Mouse (Mus musculus) cortical plate, adult 2 months (tissue): ENCODE measurements around the gene Bicc1. TPM values are rescaled to one million over a fixed set of nuclear protein-coding genes. Genes with fewer than 3 reads are reported as not detected.

ENCODE experiments used
- H3K27ac ChIP-seq: fragments of 200-500 bp; 2 replicates; pipeline ENCODE4 v1.5.1; 2012; ENCODE audit warnings: low read length, control low read depth, inconsistent platforms; ENCODE audit not compliant: insufficient read depth
- H3K4me1 ChIP-seq: fragments of 200-500 bp; 2 replicates; pipeline ENCODE4 v1.6.1; 2011; ENCODE audit warnings: low read length; ENCODE audit not compliant: control insufficient read depth, insufficient read depth
- H3K4me3 ChIP-seq: fragments of 200-500 bp; 2 replicates; pipeline ENCODE4 v1.5.1; 2011; ENCODE audit warnings: mild to moderate bottlenecking, low read length, control low read depth; ENCODE audit not compliant: insufficient read depth
- CTCF ChIP-seq: fragments of 200-500 bp; IDR thresholded peaks from 2 replicates; pipeline ENCODE4 v1.5.1; 2011; ENCODE audit warnings: mild to moderate bottlenecking, control low read depth, low read length; ENCODE audit not compliant: insufficient read depth; ENCODE audit errors: extremely low read depth
- POLR2A ChIP-seq: fragments of 200-500 bp; IDR thresholded peaks from 2 replicates; pipeline ENCODE4 v1.6.1; 2011; ENCODE audit warnings: mild to moderate bottlenecking, low read length, control low read depth; ENCODE audit not compliant: insufficient read depth; ENCODE audit errors: extremely low read depth
- polyA plus RNA-seq: library from polyadenylated mRNA; depleted of rRNA; stranded (reverse); fragments of >200 nt; gene quantifications from 2 replicates; pipeline ENCODE4 v1.2.3, GENCODE M21; 2012

The Bicc1 gene
- polyA plus RNA-seq, 1 experiment: 4.1 TPM

DNA sequence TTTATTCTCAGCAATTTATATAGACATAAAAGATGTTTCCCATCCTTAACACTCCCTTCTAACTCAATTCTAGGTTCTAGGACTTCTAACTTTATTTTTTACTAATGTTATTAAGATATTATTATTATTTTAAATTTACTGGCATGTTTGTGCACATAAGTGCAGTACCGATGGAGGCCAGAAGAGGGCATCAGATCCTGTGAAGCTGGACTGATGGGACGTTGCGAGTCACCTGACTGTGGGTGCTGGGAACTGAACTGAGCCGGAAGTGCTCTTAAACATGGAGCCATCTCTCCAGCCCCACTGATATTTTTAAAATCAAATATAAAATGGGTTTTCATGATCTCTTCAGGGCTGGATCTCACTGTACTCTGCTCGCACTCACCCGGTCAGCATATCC lies 242.8 kb downstream of the Bicc1 start:
- TF ChIP-seq CTCF: no peak
- TF ChIP-seq POLR2A: no peak
- Histone ChIP-seq H3K4me3 (no peak overlapping the region), H3K4me1 (0 out of 2 replicates have a peak, but pooled peaks cover 3% of the 10 kb centered on the region), H3K27ac (no peak overlapping the region)

DNA sequence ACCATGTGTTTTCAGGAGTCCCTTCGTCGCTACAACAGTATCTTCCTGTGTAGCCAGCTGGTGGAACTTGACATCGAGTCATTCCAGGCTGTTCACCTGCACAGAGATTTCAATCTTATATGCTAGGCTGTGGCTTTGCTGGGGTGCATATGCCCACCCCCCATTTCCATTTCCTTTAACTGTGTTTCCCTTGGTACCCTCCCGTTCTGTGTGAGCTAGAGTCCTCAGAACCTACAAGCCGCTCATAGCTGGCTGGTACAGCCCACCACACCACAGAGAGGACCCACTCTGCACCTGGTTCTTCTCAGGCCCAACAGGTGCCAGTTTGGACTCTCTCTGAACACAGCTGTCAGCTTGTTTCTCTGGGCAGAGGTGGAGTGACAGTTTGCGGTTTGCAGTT lies 244.4 kb downstream of the Bicc1 start:
- no peak for TF ChIP-seq POLR2A
- TF ChIP-seq CTCF: no peak
- no peak overlapping the region for H3K27ac ChIP-seq
- 0 out of 2 replicates have a peak, but pooled peaks cover 3% of the 10 kb centered on the region for H3K4me1 ChIP-seq
- H3K4me3 ChIP-seq: no peak overlapping the region

DNA sequence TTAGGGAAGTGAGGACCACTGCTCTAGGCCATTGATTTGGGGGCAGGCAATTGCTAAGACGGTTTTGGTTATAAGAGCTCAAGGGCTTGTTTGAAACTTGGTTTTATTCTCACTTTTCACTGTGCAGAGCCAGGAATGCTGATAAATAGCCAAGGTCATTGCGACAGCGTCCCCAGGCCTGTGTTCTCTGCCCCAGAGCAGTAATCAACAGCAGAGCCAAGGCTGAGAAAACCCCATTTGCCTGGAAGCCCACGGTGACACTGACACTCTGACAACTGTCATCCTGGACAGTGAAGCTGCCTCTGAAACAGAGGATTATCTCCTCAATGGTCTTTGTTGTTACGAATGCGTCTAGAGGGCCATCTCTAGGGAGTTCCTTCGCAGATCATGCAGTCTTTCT lies 255.6 kb downstream of the Bicc1 start:
- TF ChIP-seq CTCF (no peak), POLR2A (no peak)
- no peak overlapping the region for H3K4me3 ChIP-seq
- H3K4me1 ChIP-seq: no peaks in the 10 kb centered on the region
- H3K27ac ChIP-seq: no peak overlapping the region

DNA sequence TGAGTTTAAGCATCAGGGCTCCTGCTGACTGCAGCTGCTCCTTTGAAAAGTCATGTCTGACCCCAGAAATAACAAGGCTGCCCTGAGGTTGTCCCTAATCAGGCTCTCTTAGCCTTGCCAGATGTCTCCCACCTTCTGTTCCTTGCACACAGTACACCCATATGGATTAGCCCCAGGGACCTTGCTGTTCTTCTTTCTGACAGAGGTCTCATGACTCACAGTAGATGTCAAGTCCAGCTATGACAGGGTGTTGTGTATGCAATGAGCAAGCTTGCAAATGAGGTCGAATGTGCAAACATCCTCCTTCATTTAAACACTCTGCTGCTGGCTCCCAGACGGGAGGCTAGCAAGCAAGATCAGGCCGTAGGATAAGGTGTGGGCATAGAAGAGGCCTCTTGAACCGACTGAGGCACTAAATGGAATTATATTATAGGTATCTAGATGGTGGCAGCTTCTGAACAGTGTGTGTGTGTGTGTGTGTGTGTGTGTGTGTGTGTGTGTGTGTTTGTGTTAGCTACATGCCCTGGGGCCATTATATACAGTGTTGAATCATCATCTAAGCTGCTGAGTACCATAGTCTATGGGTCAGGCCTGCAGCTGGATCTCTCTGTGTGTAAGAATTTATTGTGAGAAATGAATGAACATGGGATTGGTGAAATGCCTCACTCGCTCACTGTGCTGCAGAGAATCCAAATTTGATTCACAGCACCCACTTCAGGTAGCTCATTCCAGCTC lies 256.6 kb downstream of the Bicc1 start:
- TF ChIP-seq POLR2A (no peak), CTCF (no peak)
- Histone ChIP-seq H3K4me3 (no peak overlapping the region), H3K27ac (no peak overlapping the region), H3K4me1 (no peaks in the 10 kb centered on the region)

DNA sequence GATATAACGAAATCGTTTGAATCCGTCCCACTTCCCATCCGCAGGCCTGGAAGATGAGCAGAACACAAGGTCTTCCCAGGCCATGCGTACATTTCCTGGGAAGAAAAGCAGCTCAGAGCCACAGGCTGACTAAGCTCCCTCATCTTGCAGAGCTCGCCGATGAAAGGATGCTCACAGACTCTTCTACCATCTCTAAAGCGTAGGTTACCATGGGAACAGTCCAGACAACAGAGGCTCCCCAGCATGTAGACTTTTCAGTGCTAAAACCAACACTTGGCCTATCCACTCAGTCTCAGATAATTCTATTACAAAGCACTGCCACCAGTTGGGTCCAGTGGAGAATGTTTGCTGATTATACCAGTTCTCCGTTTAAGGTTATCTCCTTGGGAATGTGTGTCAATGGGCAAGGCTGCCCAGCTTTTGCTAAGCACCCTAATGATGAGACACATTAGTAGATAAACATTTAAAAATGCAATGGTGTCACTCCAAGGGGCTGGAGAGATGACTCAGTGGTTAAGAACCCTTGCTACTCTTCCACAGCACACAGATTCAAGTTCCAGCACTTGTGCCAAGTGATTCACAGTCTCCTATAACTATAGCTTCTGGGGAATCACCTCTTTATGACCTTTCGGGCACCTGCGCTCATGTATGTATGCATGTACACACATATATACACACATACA lies 258.2 kb downstream of the Bicc1 start:
- no peak overlapping the region for H3K4me3 ChIP-seq
- no peak overlapping the region for H3K27ac ChIP-seq
- H3K4me1 ChIP-seq: no peaks in the 10 kb centered on the region
- no peak for TF ChIP-seq POLR2A
- TF ChIP-seq CTCF: no peak

- TF ChIP-seq POLR2A (no peak), CTCF (no peak)
- H3K4me3 ChIP-seq: no peak overlapping the region
These were observed 263.6 kb downstream of the Bicc1 start for GRCm38 (mm10) chr10:70895891-70896290.

GRCm38 (mm10) chr10:70878046-70878445 lies 281.5 kb downstream of the Bicc1 start:
- TF ChIP-seq CTCF (no peak), POLR2A (no peak)
- Histone ChIP-seq H3K27ac (no peak overlapping the region), H3K4me3 (no peak overlapping the region), H3K4me1 (no peaks in the 10 kb centered on the region)

More at GRCm38 (mm10) chr10:70895891-70896290, 263.6 kb downstream of the Bicc1 start:
- Histone ChIP-seq H3K4me1 (no peaks in the 10 kb centered on the region), H3K27ac (no peak overlapping the region)

DNA sequence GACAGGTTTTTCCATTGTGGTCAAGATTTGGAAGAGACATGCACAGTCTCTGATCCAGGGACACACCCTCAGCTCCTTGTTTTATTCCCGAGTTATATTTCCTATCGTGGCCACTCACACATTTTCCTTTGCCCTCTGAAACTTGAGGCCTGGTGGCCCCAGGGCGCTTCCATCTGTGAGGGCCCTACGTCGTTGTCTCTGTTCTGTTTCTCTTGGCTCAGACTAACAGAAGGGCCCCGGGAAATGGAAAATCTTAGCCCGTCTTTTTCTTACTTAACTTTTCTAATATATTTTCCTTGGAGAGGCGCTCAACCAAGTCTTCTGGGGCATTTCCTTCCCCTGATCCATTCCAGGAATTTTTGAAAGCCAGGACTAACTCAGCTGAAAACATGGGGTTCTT lies 281.9 kb downstream of the Bicc1 start:
- Histone ChIP-seq H3K4me1 (no peaks in the 10 kb centered on the region), H3K27ac (no peak overlapping the region), H3K4me3 (no peak overlapping the region)
- TF ChIP-seq POLR2A: no peak

- Histone ChIP-seq H3K27ac (no peak overlapping the region), H3K4me3 (no peak overlapping the region), H3K4me1 (no peaks in the 10 kb centered on the region)
- TF ChIP-seq POLR2A (no peak), CTCF (no peak)
These were observed 283.0 kb downstream of the Bicc1 start for GRCm38 (mm10) chr10:70876522-70876921.

- Histone ChIP-seq H3K27ac (no peak overlapping the region), H3K4me1 (no peaks in the 10 kb centered on the region), H3K4me3 (no peak overlapping the region)
- TF ChIP-seq POLR2A (no peak), CTCF (no peak)
These were observed 283.4 kb downstream of the Bicc1 start for GRCm38 (mm10) chr10:70876119-70876518.
